Mouse (Mus musculus) heart, embryonic 15.5 days (tissue): ENCODE measurements at regions not wholly inside any gene's neighbourhood (a gene's known extent, or its start where the extent isn't known, plus 50 kb on each side); places are given as distances from the start of the nearest gene placed in this dataset.

Experiments used
- ATAC-seq: fragments of 200-750 bp; cut with Nextera tagmentation; replicated peaks from 2 replicates; pipeline ENCODE4 v1.8.0; 2017; ENCODE audit warnings: low read depth, moderate TSS enrichment; ENCODE audit not compliant: insufficient number of reproducible peaks, insufficient read depth, low FRiP score
- H3K27ac ChIP-seq: fragments of 300-500 bp; sonication (generic); 2 replicates; pipeline ENCODE4 v1.5.1; 2015; ENCODE audit warnings: mild to moderate bottlenecking, inconsistent platforms
- H3K27me3 ChIP-seq: fragments of 300-500 bp; sonication (generic); 2 replicates; pipeline ENCODE4 v1.6.1; 2015; ENCODE audit warnings: inconsistent platforms
- H3K36me3 ChIP-seq: fragments of 300-500 bp; sonication (generic); 2 replicates; pipeline ENCODE4 v1.6.1; 2015; ENCODE audit warnings: mild to moderate bottlenecking, inconsistent platforms
- H3K4me1 ChIP-seq: fragments of 300-500 bp; sonication (generic); replicated peaks from 2 replicates; pipeline ENCODE4 v1.6.1; 2015; ENCODE audit warnings: inconsistent platforms
- H3K4me2 ChIP-seq: fragments of 300-500 bp; sonication (generic); 2 replicates; pipeline ENCODE4 v1.6.1; 2015; ENCODE audit warnings: inconsistent platforms, mild to moderate bottlenecking, moderate library complexity
- H3K4me3 ChIP-seq: fragments of 300-500 bp; sonication (generic); 2 replicates; pipeline ENCODE4 v1.5.1; 2015; ENCODE audit warnings: mild to moderate bottlenecking, inconsistent platforms
- H3K9ac ChIP-seq: fragments of 300-500 bp; sonication (generic); 2 replicates; pipeline ENCODE4 v1.6.1; 2015; ENCODE audit warnings: mild to moderate bottlenecking, inconsistent platforms
- H3K9me3 ChIP-seq: fragments of 300-500 bp; sonication (generic); replicated peaks from 2 replicates; pipeline ENCODE4 v1.6.1; 2016; ENCODE audit warnings: inconsistent platforms
- WGBS: fragments of 180-500 bp; shearing (Covaris S2); methylation state at CpG from one replicate; pipeline ENCODE4 v1.1.7; 2015; ENCODE audit warnings: mixed read lengths; 5-methylcytosine and 5-hydroxymethylcytosine counted together

- WGBS, result 74% methylated on average over 2 of the region's 2 CpGs
- no peak overlapping the region for H3K4me2 ChIP-seq
- no peaks in the 10 kb centered on the region for H3K9me3 ChIP-seq
- H3K4me1 ChIP-seq, result no peaks in the 10 kb centered on the region
- no peak overlapping the region for H3K27ac ChIP-seq
- no peaks in the 10 kb centered on the region for H3K36me3 ChIP-seq
- H3K4me3 ChIP-seq, result no peak overlapping the region
- H3K27me3 ChIP-seq, result no peaks in the 10 kb centered on the region
- no peak overlapping the region for H3K9ac ChIP-seq
- no peak for ATAC-seq
Measured at GRCm38 (mm10) chr7:121269358-121269757, 122.3 kb upstream of the Hs3st2 start.

GRCm38 (mm10) chr7:121280597-121280996, 111.1 kb upstream of the Hs3st2 start:
- no peaks in the 10 kb centered on the region for H3K27me3 ChIP-seq
- 21% methylated on average over 1 of the region's 1 CpGs for WGBS
- H3K4me1 ChIP-seq, result no peaks in the 10 kb centered on the region
- H3K9ac ChIP-seq, result no peak overlapping the region
- H3K27ac ChIP-seq, result no peak overlapping the region
- no peaks in the 10 kb centered on the region for H3K9me3 ChIP-seq
- no peaks in the 10 kb centered on the region for H3K36me3 ChIP-seq
- ATAC-seq, result no peak
- H3K4me2 ChIP-seq, result no peak overlapping the region
- no peak overlapping the region for H3K4me3 ChIP-seq

GRCm38 (mm10) chr7:121282154-121282553, 109.5 kb upstream of the Hs3st2 start:
- 51% methylated on average over 7 of the region's 7 CpGs for WGBS
- H3K4me2 ChIP-seq, result no peak overlapping the region

GRCm38 (mm10) chr7:121289737-121290136, 101.9 kb upstream of the Hs3st2 start:
- H3K27ac ChIP-seq, result no peak overlapping the region
- no peak overlapping the region for H3K4me2 ChIP-seq
- H3K4me1 ChIP-seq, result no peaks in the 10 kb centered on the region
- no peaks in the 10 kb centered on the region for H3K36me3 ChIP-seq
- no peak overlapping the region for H3K4me3 ChIP-seq
- H3K27me3 ChIP-seq, result no peaks in the 10 kb centered on the region
- H3K9ac ChIP-seq, result no peak overlapping the region
- no peak for ATAC-seq
- H3K9me3 ChIP-seq, result no peaks in the 10 kb centered on the region
- 68% methylated on average over 16 of the region's 16 CpGs for WGBS

More at GRCm38 (mm10) chr7:121282154-121282553, 109.5 kb upstream of the Hs3st2 start:
- ATAC-seq, result no peak
- Histone ChIP-seq H3K36me3 (no peaks in the 10 kb centered on the region), H3K4me3 (no peak overlapping the region), H3K27ac (no peak overlapping the region), H3K4me1 (no peaks in the 10 kb centered on the region), H3K9ac (no peak overlapping the region), H3K27me3 (no peaks in the 10 kb centered on the region), H3K9me3 (no peaks in the 10 kb centered on the region)

GRCm38 (mm10) chr7:121296151-121296695, 95.4 kb upstream of the Hs3st2 start:
- no peak overlapping the region for H3K4me2 ChIP-seq
- H3K36me3 ChIP-seq, result no peaks in the 10 kb centered on the region
- H3K27ac ChIP-seq, result no peak overlapping the region
- H3K9me3 ChIP-seq, result no peaks in the 10 kb centered on the region
- no peak overlapping the region for H3K4me3 ChIP-seq
- no peak overlapping the region for H3K9ac ChIP-seq
- no peaks in the 10 kb centered on the region for H3K4me1 ChIP-seq
- H3K27me3 ChIP-seq, result no peaks in the 10 kb centered on the region
- ATAC-seq, result no peak
- 73% methylated on average over 3 of the region's 3 CpGs for WGBS

GRCm38 (mm10) chr7:121312961-121313587, 78.6 kb upstream of the Hs3st2 start:
- no peak for ATAC-seq
- no peak overlapping the region for H3K27ac ChIP-seq
- H3K9ac ChIP-seq, result no peak overlapping the region
- no peak overlapping the region for H3K4me3 ChIP-seq
- H3K36me3 ChIP-seq, result no peaks in the 10 kb centered on the region
- WGBS, result 19% methylated on average over 19 of the region's 19 CpGs
- no peak overlapping the region for H3K4me2 ChIP-seq
- H3K4me1 ChIP-seq, result no peaks in the 10 kb centered on the region
- peaks cover 6% of the 10 kb centered on the region; the same call in 1 of the 2 replicates for H3K27me3 ChIP-seq
- H3K9me3 ChIP-seq, result no peaks in the 10 kb centered on the region

GRCm38 (mm10) chr7:121314521-121314920, 77.1 kb upstream of the Hs3st2 start:
- Histone ChIP-seq H3K27ac (no peak overlapping the region), H3K36me3 (no peaks in the 10 kb centered on the region), H3K27me3 (peaks cover 6% of the 10 kb centered on the region; the same call in 1 of the 2 replicates), H3K4me1 (no peaks in the 10 kb centered on the region), H3K4me2 (no peak overlapping the region), H3K9ac (no peak overlapping the region), H3K9me3 (no peaks in the 10 kb centered on the region), H3K4me3 (no peak overlapping the region)
- ATAC-seq, result no peak
- 78% methylated on average over 4 of the region's 4 CpGs for WGBS

GRCm38 (mm10) chr7:121329274-121329673, 62.4 kb upstream of the Hs3st2 start:
- ATAC-seq, result no peak
- WGBS, result 73% methylated on average over 7 of the region's 7 CpGs
- no peaks in the 10 kb centered on the region for H3K27me3 ChIP-seq
- H3K27ac ChIP-seq, result no peak overlapping the region
- H3K9me3 ChIP-seq, result no peaks in the 10 kb centered on the region; the same call in 1 of the 2 replicates
- H3K36me3 ChIP-seq, result no peaks in the 10 kb centered on the region
- H3K4me2 ChIP-seq, result no peak overlapping the region
- no peak overlapping the region for H3K4me3 ChIP-seq
- no peaks in the 10 kb centered on the region for H3K4me1 ChIP-seq
- no peak overlapping the region for H3K9ac ChIP-seq

GRCm38 (mm10) chr7:121332532-121332931, 59.1 kb upstream of the Hs3st2 start:
- H3K4me3 ChIP-seq, result no peak overlapping the region
- no peak overlapping the region for H3K9ac ChIP-seq
- H3K9me3 ChIP-seq, result no peaks in the 10 kb centered on the region; the same call in 1 of the 2 replicates
- no peaks in the 10 kb centered on the region for H3K27me3 ChIP-seq
- no peak overlapping the region for H3K27ac ChIP-seq
- no peaks in the 10 kb centered on the region for H3K4me1 ChIP-seq
- no peak overlapping the region for H3K4me2 ChIP-seq
- ATAC-seq, result no peak
- H3K36me3 ChIP-seq, result no peaks in the 10 kb centered on the region
- WGBS, result 71% methylated on average over 2 of the region's 2 CpGs

- H3K27ac ChIP-seq, result no peak overlapping the region
- H3K36me3 ChIP-seq, result no peaks in the 10 kb centered on the region
- no peak overlapping the region for H3K4me2 ChIP-seq
- H3K9me3 ChIP-seq, result no peaks in the 10 kb centered on the region
- H3K4me3 ChIP-seq, result no peak overlapping the region
- H3K27me3 ChIP-seq, result no peaks in the 10 kb centered on the region
- no peak overlapping the region for H3K9ac ChIP-seq
- WGBS, result 81% methylated on average over 9 of the region's 9 CpGs
- H3K4me1 ChIP-seq, result no peaks in the 10 kb centered on the region
- no peak for ATAC-seq
Measured at GRCm38 (mm10) chr7:121335390-121336109, 56.1 kb upstream of the Hs3st2 start.

- 39% methylated on average over 3 of the region's 3 CpGs for WGBS
- ATAC-seq, result no peak
- Histone ChIP-seq H3K4me1 (no peaks in the 10 kb centered on the region), H3K9ac (no peak overlapping the region), H3K9me3 (no peaks in the 10 kb centered on the region), H3K36me3 (no peaks in the 10 kb centered on the region), H3K4me2 (no peak overlapping the region), H3K4me3 (no peak overlapping the region), H3K27me3 (no peaks in the 10 kb centered on the region), H3K27ac (no peak overlapping the region)
Measured at GRCm38 (mm10) chr7:121339942-121340341, 51.7 kb upstream of the Hs3st2 start.
